Mouse (Mus musculus) embryonic facial prominence, embryonic 10.5 days (tissue): ENCODE results near the gene Zfp281. TPM values are rescaled to one million over a fixed set of nuclear protein-coding genes. Genes with fewer than 3 reads are reported as not detected.

ENCODE experiments used
- polyA plus RNA-seq: library from polyadenylated mRNA; unstranded; fragments of >200 nt; fragmentation: Nextera tagmentation; extraction: Ambion mirVana; gene quantifications from 2 replicates; pipeline ENCODE4 v1.2.1, GENCODE M21; 2016

Gene Zfp281
- polyA plus RNA-seq, 1 experiment from 2014 or later, result 32.8 TPM

Other genes with a start within 250 kb of the Zfp281 start
- gene Ddx59, start 209.6 kb upstream of the Zfp281 start, polyA plus RNA-seq, result 16.9 and 17.8 TPM in 2 replicates
- gene Kif14, start 158.6 kb upstream of the Zfp281 start, polyA plus RNA-seq, result 8.6 and 10.5 TPM in 2 replicates